Mouse (Mus musculus): Measurements from ENCODE around the gene Arhgef26.

- TF ChIP-seq CTCF (IDR thresholded peaks at IDR 0.05; ENCODE audit: control insufficient read depth, insufficient read depth, low read length) (no peak), POLR2A (IDR thresholded peaks at IDR 0.05; ENCODE audit: borderline replicate concordance, control insufficient read depth, low read depth, low read length) (no peak)
Measured at GRCm38 (mm10) chr3:62440431-62440969, 102.4 kb downstream of the Arhgef26 start.

Data from bone marrow, adult 2 months (tissue).